Mouse (Mus musculus): Measurements from ENCODE around the gene Gadd45b.

- TF ChIP-seq FLI1 (IDR thresholded peaks at IDR 0.05; ENCODE audit: low read length) (no peak), GATA1 (IDR thresholded peaks at IDR 0.05; ENCODE audit: borderline replicate concordance, low read length) (no peak)
Measured at GRCm38 (mm10) chr10:80942919-80943318, 13.0 kb downstream of the Gadd45b start.
